Mouse (Mus musculus): ENCODE measurements around the gene Tmed10.

- no peak for TF ChIP-seq POLR2A (IDR thresholded peaks at IDR 0.05; ENCODE audit: low read depth, low read length)
- no peak for TF ChIP-seq CTCF (conservative IDR thresholded peaks at IDR 0.05 in 1 of 2, IDR thresholded peaks at IDR 0.05 in 1 of 2; ENCODE audit: low read depth in 2 of 2, low read length in 2 of 2)
- TF ChIP-seq MAX (IDR thresholded peaks at IDR 0.05; ENCODE audit: low read length) = no peak
- TF ChIP-seq IRF4 (IDR thresholded peaks at IDR 0.05; ENCODE audit: low read depth, low read length) = no peak
- TF ChIP-seq GABPA (IDR thresholded peaks at IDR 0.05; ENCODE audit: insufficient replicate concordance, low read depth, low read length) = no peak
- no peak for TF ChIP-seq ZC3H11A (IDR thresholded peaks at IDR 0.05; ENCODE audit: low read depth, low read length)
- TF ChIP-seq USF2 (conservative IDR thresholded peaks at IDR 0.05; ENCODE audit: low read depth, low read length) = no peak
- TF ChIP-seq RCOR1 (conservative IDR thresholded peaks at IDR 0.05; ENCODE audit: low read depth, low read length) = no peak
- TF ChIP-seq CHD2 (IDR thresholded peaks at IDR 0.05; ENCODE audit: low read length) = no peak
- TF ChIP-seq USF1 (IDR thresholded peaks at IDR 0.05; ENCODE audit: low read depth, low read length) = no peak
- no peak for TF ChIP-seq NELFE (IDR thresholded peaks at IDR 0.05; ENCODE audit: low read depth, low read length)
- no peak for TF ChIP-seq PAX5 (IDR thresholded peaks at IDR 0.05; ENCODE audit: low read length)
These were observed 76.4 kb downstream of the Tmed10 start for GRCm38 (mm10) chr12:85298127-85298834.

Measured in CH12.LX (cell line).